Mouse (Mus musculus) megakaryocyte, embryonic 14.5 days (primary cell): Measurements from ENCODE around the gene Med15.

Source experiments
- FLI1 ChIP-seq: IDR thresholded peaks from 2 replicates; pipeline ENCODE4 v1.6.1; 2012; ENCODE audit warnings: low read length, inconsistent platforms, mixed read lengths
- GATA1 ChIP-seq: IDR thresholded peaks from 3 replicates; pipeline ENCODE4 v1.6.1; 2012; ENCODE audit warnings: mixed read lengths, low read length, inconsistent platforms, borderline replicate concordance

DNA sequence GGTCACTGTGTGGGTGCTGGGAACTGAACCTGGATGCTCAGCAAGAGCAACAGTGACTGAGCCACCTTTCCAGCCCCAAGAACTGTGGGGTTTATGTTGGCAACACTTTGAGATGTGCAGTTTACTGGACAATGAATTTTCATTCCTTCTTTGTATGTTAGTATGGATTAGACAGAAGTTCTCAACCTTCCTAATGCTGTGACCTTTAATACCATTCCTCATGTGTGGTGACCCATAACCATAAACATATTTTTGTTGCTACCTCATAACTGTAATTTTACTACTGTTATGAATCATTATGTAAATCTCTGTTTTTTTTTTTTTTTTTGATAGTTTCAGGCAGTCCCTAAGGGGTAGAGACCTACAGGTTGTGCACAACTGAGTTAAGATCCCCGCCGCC is 955 bp upstream of the Med15 start:
- TF ChIP-seq GATA1, result no peak
- no peak for TF ChIP-seq FLI1
